20 mouse cellular contexts compared by ENCODE assay signal in genomic region chr3:37692945-37693344, GRCm38 (mm10).
"Had no signal": no experiment of that assay in that cellular context is flagged by ENCODE, and none has a peak within 500 bp of the region (broad histone marks: within the 10 kb centered on the region; RNA-seq: fewer than 3 reads in every experiment).

No protein-coding gene starts in this region.

- H3K27ac ChIP-seq: limb, embryonic 12.5 days; limb, embryonic 15.5 days; liver, embryonic 14.5 days; macrophage; midbrain, embryonic 13.5 days; neural tube, embryonic 13.5 days had no signal

- DNase-seq: kidney, adult 9 months; kidney, postnatal 14 days; kidney, postnatal 4 days; left cerebral cortex, postnatal 4 days; liver, postnatal 0 days; retina, postnatal 1 day; thymus, adult 18-20 months; thymus, postnatal 14 days; thymus, postnatal 4 days had no signal

- H3K36me3 ChIP-seq: limb, embryonic 12.5 days; limb, embryonic 15.5 days; midbrain, embryonic 13.5 days; neural tube, embryonic 13.5 days had no signal

- H3K9me3 ChIP-seq: limb, embryonic 12.5 days; limb, embryonic 15.5 days; midbrain, embryonic 13.5 days; neural tube, embryonic 13.5 days had no signal

- H3K4me1 ChIP-seq: limb, embryonic 12.5 days; limb, embryonic 15.5 days; midbrain, embryonic 13.5 days; neural tube, embryonic 13.5 days had no signal

- ATAC-seq: liver, postnatal 0 days; lung, postnatal 0 days; midbrain, embryonic 13.5 days; midbrain, embryonic 16.5 days had no signal

- H3K4me2 ChIP-seq: limb, embryonic 12.5 days; limb, embryonic 15.5 days; liver, embryonic 11.5 days; lung, embryonic 14.5 days; midbrain, embryonic 13.5 days; neural tube, embryonic 13.5 days had no signal

- H3K27me3 ChIP-seq: limb, embryonic 15.5 days had no signal

- H3K4me3 ChIP-seq: limb, embryonic 12.5 days; limb, embryonic 15.5 days; midbrain, embryonic 13.5 days; myocyte; neural tube, embryonic 13.5 days had no signal

- H3K9ac ChIP-seq: limb, embryonic 12.5 days; limb, embryonic 15.5 days; liver, embryonic 14.5 days; liver, postnatal 0 days; lung, embryonic 14.5 days; midbrain, embryonic 13.5 days; neural tube, embryonic 13.5 days had no signal
